Mouse (Mus musculus) myocyte (in vitro differentiated cells): ENCODE results near the gene 2410137M14Rik. TPM values are rescaled to one million over a fixed set of nuclear protein-coding genes. Genes with fewer than 3 reads are reported as not detected.

Experiments used
- polyA plus RNA-seq: library from polyadenylated mRNA; unstranded; fragments of >200 nt; fragmentation: generic; extraction: Trizol; gene quantifications from one replicate; pipeline ENCODE4 v1.2.1, GENCODE M21; 2012; ENCODE audit warnings: missing spikeins

Gene 2410137M14Rik
- polyA plus RNA-seq, 1 experiment = not detected

Other genes starting within 250 kb of the 2410137M14Rik start
- gene H2-M10.5, start 208.3 kb downstream of the 2410137M14Rik start, polyA plus RNA-seq = not detected
- not detected for gene H2-M10.6, start 169.1 kb downstream of the 2410137M14Rik start, polyA plus RNA-seq
- gene Trim26, start 144.1 kb downstream of the 2410137M14Rik start, polyA plus RNA-seq = 17.1 TPM
- gene Trim15, start 114.0 kb downstream of the 2410137M14Rik start, polyA plus RNA-seq = not detected
- gene Trim10, start 111.7 kb downstream of the 2410137M14Rik start, polyA plus RNA-seq = not detected
- not detected for gene Trim40, start 91.1 kb downstream of the 2410137M14Rik start, polyA plus RNA-seq
- not detected for gene Trim31, start 83.1 kb downstream of the 2410137M14Rik start, polyA plus RNA-seq
- gene Rnf39, start 38.3 kb downstream of the 2410137M14Rik start, polyA plus RNA-seq = 0.07 TPM
- gene Ppp1r11, start 29.5 kb downstream of the 2410137M14Rik start, polyA plus RNA-seq = 153 TPM
- gene Znrd1, start 22.7 kb downstream of the 2410137M14Rik start, polyA plus RNA-seq = 58.6 TPM
- 6.1 TPM for gene Znrd1as, start 22.6 kb downstream of the 2410137M14Rik start, polyA plus RNA-seq
- gene H2-M5, start 8.3 kb upstream of the 2410137M14Rik start, polyA plus RNA-seq = 0.07 TPM
- gene Zfp57, start 19.9 kb upstream of the 2410137M14Rik start, polyA plus RNA-seq = 14.2 TPM
- gene Mog, start 42.2 kb upstream of the 2410137M14Rik start, polyA plus RNA-seq = 0.04 TPM
- gene Gabbr1, start 64.7 kb upstream of the 2410137M14Rik start, polyA plus RNA-seq = 15.9 TPM
- not detected for gene Olfr90, start 107.3 kb upstream of the 2410137M14Rik start, polyA plus RNA-seq
- gene Olfr91, start 117.0 kb upstream of the 2410137M14Rik start, polyA plus RNA-seq = not detected
- not detected for gene Olfr92, start 138.9 kb upstream of the 2410137M14Rik start, polyA plus RNA-seq
- gene Olfr93, start 180.3 kb upstream of the 2410137M14Rik start, polyA plus RNA-seq = not detected
- not detected for gene Ubd, start 212.7 kb upstream of the 2410137M14Rik start, polyA plus RNA-seq
- not detected for gene Olfr94, start 219.8 kb upstream of the 2410137M14Rik start, polyA plus RNA-seq
- gene Olfr95, start 231.9 kb upstream of the 2410137M14Rik start, polyA plus RNA-seq = not detected
- gene Olfr96, start 238.9 kb upstream of the 2410137M14Rik start, polyA plus RNA-seq = not detected